Mouse (Mus musculus): Measurements from ENCODE around the gene Ercc6.

The Ercc6 gene

GRCm38 (mm10) chr14:32518543-32518942 is 5.2 kb downstream of the Ercc6 start:
- no peak for DNase-seq (ENCODE audit: low read depth, low spot score)

GRCm38 (mm10) chr14:32520400-32520926 is 7.1 kb downstream of the Ercc6 start:
- DNase-seq (ENCODE audit: low read depth, low spot score): no peak

GRCm38 (mm10) chr14:32522336-32522735 is 9.0 kb downstream of the Ercc6 start:
- no peak for DNase-seq (ENCODE audit: low read depth, low spot score)

GRCm38 (mm10) chr14:32524071-32524470 is 10.8 kb downstream of the Ercc6 start:
- DNase-seq (ENCODE audit: low read depth, low spot score): no peak

- DNase-seq (ENCODE audit: low read depth, low spot score): no peak
Measured at GRCm38 (mm10) chr14:32525996-32526705, 12.8 kb downstream of the Ercc6 start.

GRCm38 (mm10) chr14:32527211-32527610 is 13.9 kb downstream of the Ercc6 start:
- no peak for DNase-seq (ENCODE audit: low read depth, low spot score)

- DNase-seq (ENCODE audit: low read depth, low spot score): no peak
Measured at GRCm38 (mm10) chr14:32529036-32529435, 15.7 kb downstream of the Ercc6 start.

- DNase-seq (ENCODE audit: low read depth, low spot score): peak; percentile 23
Measured at GRCm38 (mm10) chr14:32530896-32531295, 17.6 kb downstream of the Ercc6 start.

GRCm38 (mm10) chr14:32531371-32531770 is 18.1 kb downstream of the Ercc6 start:
- DNase-seq (ENCODE audit: low read depth, low spot score): no peak

- no peak for DNase-seq (ENCODE audit: low read depth, low spot score)
Measured at GRCm38 (mm10) chr14:32532381-32533147, 19.2 kb downstream of the Ercc6 start.

GRCm38 (mm10) chr14:32533148-32533520 is 19.8 kb downstream of the Ercc6 start:
- DNase-seq (ENCODE audit: low read depth, low spot score): no peak

GRCm38 (mm10) chr14:32533656-32534055 is 20.3 kb downstream of the Ercc6 start:
- no peak for DNase-seq (ENCODE audit: low read depth, low spot score)

- DNase-seq (ENCODE audit: low read depth, low spot score): no peak
Measured at GRCm38 (mm10) chr14:32534137-32534536, 20.8 kb downstream of the Ercc6 start.

GRCm38 (mm10) chr14:32536763-32537162 is 23.4 kb downstream of the Ercc6 start:
- DNase-seq (ENCODE audit: low read depth, low spot score): no peak

- no peak for DNase-seq (ENCODE audit: low read depth, low spot score)
Measured at GRCm38 (mm10) chr14:32538115-32538514, 24.8 kb downstream of the Ercc6 start.

- no peak for DNase-seq (ENCODE audit: low read depth, low spot score)
Measured at GRCm38 (mm10) chr14:32543075-32543474, 29.8 kb downstream of the Ercc6 start.

GRCm38 (mm10) chr14:32546676-32547075 is 33.4 kb downstream of the Ercc6 start:
- no peak for DNase-seq (ENCODE audit: low read depth, low spot score)

- DNase-seq (ENCODE audit: low read depth, low spot score): no peak
Measured at GRCm38 (mm10) chr14:32551854-32552253, 38.5 kb downstream of the Ercc6 start.

GRCm38 (mm10) chr14:32553198-32553903 is 40.0 kb downstream of the Ercc6 start:
- DNase-seq (ENCODE audit: low read depth, low spot score): no peak

- peak; percentile 31 for DNase-seq (ENCODE audit: low read depth, low spot score)
Measured at GRCm38 (mm10) chr14:32554860-32555526, 41.7 kb downstream of the Ercc6 start.

- no peak for DNase-seq (ENCODE audit: low read depth, low spot score)
Measured at GRCm38 (mm10) chr14:32561428-32561827, 48.1 kb downstream of the Ercc6 start.

GRCm38 (mm10) chr14:32563661-32564060 is 50.3 kb downstream of the Ercc6 start:
- no peak for DNase-seq (ENCODE audit: low read depth, low spot score)
